ENCODE assay signal across 7 mouse cellular contexts in genomic region chr12:55344583-55344982, GRCm38 (mm10). TPM values are rescaled to one million over a fixed set of nuclear protein-coding genes. Genes with fewer than 3 reads are reported as not detected.
A peak's percentile ranks its signal among the peaks of the same experiment; 100 is the strongest.
DNase-seq lines count a peak whose midpoint lies in the region; ATAC-seq and TF ChIP-seq lines count a peak whose summit lies in the region.

No protein-coding gene starts in this region.

- H3K9ac ChIP-seq in embryonic facial prominence, embryonic 14.5 days (ENCODE audit: low read depth, low read length) = no peak overlapping the region
- H3K9ac ChIP-seq in heart, embryonic 15.5 days = no peak overlapping the region

- no peaks in the 10 kb centered on the region for H3K27me3 ChIP-seq in embryonic facial prominence, embryonic 14.5 days (replicated peaks; ENCODE audit: control insufficient read depth, insufficient read depth, low read length)
- H3K27me3 ChIP-seq in heart, embryonic 15.5 days = no peaks in the 10 kb centered on the region

- peak; percentile 50 for TF ChIP-seq CTCF in layer of hippocampus, adult 2 months (conservative IDR thresholded peaks at IDR 0.05)

- no peaks in the 10 kb centered on the region for H3K9me3 ChIP-seq in embryonic facial prominence, embryonic 14.5 days (ENCODE audit: control insufficient read depth, low read length)
- no peaks in the 10 kb centered on the region for H3K9me3 ChIP-seq in heart, embryonic 15.5 days (replicated peaks)

- ATAC-seq in embryonic facial prominence, embryonic 14.5 days (ENCODE audit: low read depth) = no peak
- ATAC-seq in heart, embryonic 15.5 days (replicated peaks; ENCODE audit: insufficient number of reproducible peaks, insufficient read depth, low FRiP score, low read depth) = no peak
- no peak for ATAC-seq in erythroblast, adult 5-6 weeks (replicated peaks; ENCODE audit: low FRiP score, poor library complexity, severe bottlenecking)

- WGBS in embryonic facial prominence, embryonic 14.5 days = 81% methylated on average over 13 of the region's 13 CpGs
- 72% methylated on average over 13 of the region's 13 CpGs for WGBS in heart, embryonic 15.5 days

- no peaks in the 10 kb centered on the region for H3K4me1 ChIP-seq in embryonic facial prominence, embryonic 14.5 days (ENCODE audit: control insufficient read depth, insufficient read depth, low read length)
- 0 out of 2 replicates have a peak, but pooled peaks cover 2% of the 10 kb centered on the region for H3K4me1 ChIP-seq in heart, embryonic 15.5 days (replicated peaks)

- H3K4me2 ChIP-seq in embryonic facial prominence, embryonic 14.5 days (ENCODE audit: low read depth, low read length) = no peak overlapping the region
- no peak overlapping the region for H3K4me2 ChIP-seq in heart, embryonic 15.5 days

- no peak for DNase-seq in layer of hippocampus, adult 2 months (ENCODE audit: low spot score in 2 of 2)
- DNase-seq in layer of hippocampus, postnatal 25 days (ENCODE audit: extremely low spot score in 1 of 2, low spot score in 1 of 2) = no peak
- DNase-seq in embryonic facial prominence, embryonic 14.5 days (ENCODE audit: low spot score) = no peak
- DNase-seq in lung, postnatal 14 days = peak; percentile 4
- no peak for DNase-seq in frontal cortex, postnatal 14 days (ENCODE audit: low spot score in 2 of 2)

- peak overlapping the region; percentile 80 for H3K27ac ChIP-seq in layer of hippocampus, adult 2 months
- peak overlapping the region; percentile 50 for H3K27ac ChIP-seq in embryonic facial prominence, embryonic 14.5 days (replicated peaks; ENCODE audit: low read depth, low read length)
- H3K27ac ChIP-seq in heart, embryonic 15.5 days = peak overlapping the region; percentile 61

- no peaks in the 10 kb centered on the region for H3K36me3 ChIP-seq in embryonic facial prominence, embryonic 14.5 days (ENCODE audit: control insufficient read depth, insufficient read depth, low read length)
- no peaks in the 10 kb centered on the region for H3K36me3 ChIP-seq in heart, embryonic 15.5 days

- peak overlapping the region; percentile 31 for H3K4me3 ChIP-seq in layer of hippocampus, adult 2 months
- H3K4me3 ChIP-seq in embryonic facial prominence, embryonic 14.5 days (ENCODE audit: low read depth, low read length) = no peak overlapping the region
- no peak overlapping the region for H3K4me3 ChIP-seq in heart, embryonic 15.5 days

RNA-seq across cellular contexts. Expression of gene Psma6, which starts 39.4 kb away (rescaled TPM):
- total RNA-seq in layer of hippocampus, adult 2 months (2021) = 100 to 1,000 TPM; 128 to 146 TPM
- total RNA-seq in layer of hippocampus, postnatal 25 days (2021) = 100 to 1,000 TPM; 130 to 151 TPM
- 397 and 404 TPM in 2 replicates for polyA plus RNA-seq in embryonic facial prominence, embryonic 14.5 days (2014; fragmentation: Nextera tagmentation; extraction: Ambion mirVana)
- 301 and 302 TPM in 2 replicates for polyA plus RNA-seq in heart, embryonic 15.5 days (2015; fragmentation: Nextera tagmentation; extraction: Ambion mirVana)
- total RNA-seq in erythroblast, adult 5-6 weeks (2015; ENCODE audit: low replicate concordance) = 66.3 and 98.4 TPM in 2 replicates
- total RNA-seq in erythroblast, adult 5-6 weeks (2017; ENCODE audit: low replicate concordance) = 99.5 and 111 TPM in 2 replicates

RNA-seq across cellular contexts. Expression of gene Ppp2r3c, which starts 41.8 kb away (rescaled TPM):
- total RNA-seq in layer of hippocampus, adult 2 months (2021) = 10 to 100 TPM; 12.8 to 16.2 TPM
- total RNA-seq in layer of hippocampus, postnatal 25 days (2021) = 10 to 100 TPM; 12.2 to 14.3 TPM
- 12.4 and 12.6 TPM in 2 replicates for polyA plus RNA-seq in embryonic facial prominence, embryonic 14.5 days (2014; fragmentation: Nextera tagmentation; extraction: Ambion mirVana)
- 9.1 and 9.5 TPM in 2 replicates for polyA plus RNA-seq in heart, embryonic 15.5 days (2015; fragmentation: Nextera tagmentation; extraction: Ambion mirVana)
- total RNA-seq in erythroblast, adult 5-6 weeks (2015; ENCODE audit: low replicate concordance) = 6.7 and 13.3 TPM in 2 replicates
- total RNA-seq in erythroblast, adult 5-6 weeks (2017; ENCODE audit: low replicate concordance) = 7.4 and 9.6 TPM in 2 replicates

RNA-seq across cellular contexts. Expression of gene 1110008L16Rik, which starts 45.2 kb away (rescaled TPM):
- 1 to 10 TPM; 9.3 to 9.7 TPM for total RNA-seq in layer of hippocampus, adult 2 months (2021)
- 1 to 10 TPM; 9.3 to 9.4 TPM for total RNA-seq in layer of hippocampus, postnatal 25 days (2021)
- polyA plus RNA-seq in embryonic facial prominence, embryonic 14.5 days (2014; fragmentation: Nextera tagmentation; extraction: Ambion mirVana) = 12.1 and 13.9 TPM in 2 replicates
- 8.0 and 11.3 TPM in 2 replicates for polyA plus RNA-seq in heart, embryonic 15.5 days (2015; fragmentation: Nextera tagmentation; extraction: Ambion mirVana)
- total RNA-seq in erythroblast, adult 5-6 weeks (2015; ENCODE audit: low replicate concordance) = 11.9 and 13.8 TPM in 2 replicates
- total RNA-seq in erythroblast, adult 5-6 weeks (2017; ENCODE audit: low replicate concordance) = 4.0 and 7.2 TPM in 2 replicates
